Comparison of ENCODE assay signal across 8 mouse cellular contexts in genomic region chr1:134053207-134053606, GRCm38 (mm10). TPM values are rescaled to one million over a fixed set of nuclear protein-coding genes. Genes with fewer than 3 reads are reported as not detected.
A peak's percentile ranks its signal among the peaks of the same experiment; 100 is the strongest.
DNase-seq lines count a peak whose midpoint lies in the region; ATAC-seq and TF ChIP-seq lines count a peak whose summit lies in the region.

No protein-coding gene starts in this region.

- DNase-seq in ES-CJ7 (ENCODE audit: low read depth, low spot score), result peak; percentile 91
- peak; percentile 74 for DNase-seq in c-Kit-negative CD71-positive TER-119-positive erythroid progenitor cells, embryonic 14.5 days (ENCODE audit: low read depth, low spot score)
- peak; percentile 74 for DNase-seq in forebrain, embryonic 10.5 days (ENCODE audit: extremely low spot score, low spot score)
- DNase-seq in heart, postnatal 10 days, result peak; percentile 90 to 93
- peak; percentile 82 to 89 for DNase-seq in layer of hippocampus, adult 2 months (ENCODE audit: low spot score in 2 of 2)
- DNase-seq in retina, postnatal 1 day, result peak; percentile 88
- DNase-seq in thymus, postnatal 4 days, result peak; percentile 93

- H3K4me3 ChIP-seq in forebrain, embryonic 10.5 days, result no peak overlapping the region
- no peak overlapping the region for H3K4me3 ChIP-seq in layer of hippocampus, adult 2 months
- no peak overlapping the region for H3K4me3 ChIP-seq in lung, embryonic 16.5 days (ENCODE audit: low read length)

- peak; percentile 55; the same call in 1 of the 2 replicates for ATAC-seq in lung, embryonic 16.5 days (ENCODE audit: low read depth)

- peaks cover 17% of the 10 kb centered on the region for H3K4me1 ChIP-seq in forebrain, embryonic 10.5 days
- H3K4me1 ChIP-seq in lung, embryonic 16.5 days (replicated peaks; ENCODE audit: control insufficient read depth, insufficient read depth, low read length), result peaks cover 14% of the 10 kb centered on the region

- no peaks in the 10 kb centered on the region for H3K9me3 ChIP-seq in forebrain, embryonic 10.5 days
- H3K9me3 ChIP-seq in lung, embryonic 16.5 days (ENCODE audit: control insufficient read depth, low read length), result no peaks in the 10 kb centered on the region

- H3K9ac ChIP-seq in lung, embryonic 16.5 days (ENCODE audit: low read length), result no peak overlapping the region

- H3K4me2 ChIP-seq in lung, embryonic 16.5 days (ENCODE audit: low read depth, low read length), result no peak overlapping the region

- H3K27ac ChIP-seq in forebrain, embryonic 10.5 days, result peak overlapping the region; percentile 60
- peak overlapping the region; percentile 2; the same call in 1 of the 2 replicates for H3K27ac ChIP-seq in layer of hippocampus, adult 2 months
- H3K27ac ChIP-seq in lung, embryonic 16.5 days (ENCODE audit: low read length), result no peak overlapping the region

- H3K36me3 ChIP-seq in forebrain, embryonic 10.5 days (replicated peaks), result no peaks in the 10 kb centered on the region
- H3K36me3 ChIP-seq in lung, embryonic 16.5 days (ENCODE audit: control insufficient read depth, insufficient read depth, low read length), result no peaks in the 10 kb centered on the region

- TF ChIP-seq CTCF in layer of hippocampus, adult 2 months (conservative IDR thresholded peaks at IDR 0.05), result peak; percentile 96

- H3K27me3 ChIP-seq in forebrain, embryonic 10.5 days (ENCODE audit: poor library complexity, severe bottlenecking), result 0 out of 2 replicates have a peak, but pooled peaks cover 6% of the 10 kb centered on the region
- H3K27me3 ChIP-seq in lung, embryonic 16.5 days (ENCODE audit: control insufficient read depth, insufficient read depth, low read depth, low read length), result no peaks in the 10 kb centered on the region

- WGBS in forebrain, embryonic 10.5 days, result 8% methylated on average over 6 of the region's 6 CpGs
- WGBS in lung, embryonic 16.5 days, result 6% methylated on average over 6 of the region's 6 CpGs

- intact Hi-C loops in heart, postnatal 10 days (cut with DNase I), result loop anchor here (1.0 to 10.0 kb wide), 3 partner anchors 53 to 269 kb away; no protein-coding TSS in a partner anchor

RNA-seq across cellular contexts. Expression of gene Fmod, which starts 16.2 kb away (rescaled TPM):
- polyA plus RNA-seq in forebrain, embryonic 10.5 days (2016; fragmentation: Nextera tagmentation; extraction: Ambion mirVana), result 1.3 TPM in 2 replicates
- 10 to 100 TPM; 18.1 to 25.8 TPM for total RNA-seq in heart, postnatal 10 days (2021)
- 1 to 10 TPM; 6.0 to 7.4 TPM for total RNA-seq in layer of hippocampus, adult 2 months (2021)
- polyA plus RNA-seq in lung, embryonic 16.5 days (2015; fragmentation: Nextera tagmentation; extraction: Ambion mirVana), result 159 and 191 TPM in 2 replicates

RNA-seq across cellular contexts. Expression of gene Btg2, which starts 25.7 kb away (rescaled TPM):
- polyA plus RNA-seq in forebrain, embryonic 10.5 days (2016; fragmentation: Nextera tagmentation; extraction: Ambion mirVana), result 64.6 and 68.6 TPM in 2 replicates
- 10 to 100 TPM; 30.3 to 32.9 TPM for total RNA-seq in heart, postnatal 10 days (2021)
- 10 to 100 TPM; 17.2 to 22.0 TPM for total RNA-seq in layer of hippocampus, adult 2 months (2021)
- 130 and 135 TPM in 2 replicates for polyA plus RNA-seq in lung, embryonic 16.5 days (2015; fragmentation: Nextera tagmentation; extraction: Ambion mirVana)

RNA-seq across cellular contexts. Expression of gene Chit1, which starts 57.8 kb away (rescaled TPM):
- not detected in 2 replicates for polyA plus RNA-seq in forebrain, embryonic 10.5 days (2016; fragmentation: Nextera tagmentation; extraction: Ambion mirVana)
- not detected for total RNA-seq in heart, postnatal 10 days (2021)
- under 1 TPM in 1 of 2 experiments, not detected in 1; 0.20 TPM for total RNA-seq in layer of hippocampus, adult 2 months (2021)
- polyA plus RNA-seq in lung, embryonic 16.5 days (2015; fragmentation: Nextera tagmentation; extraction: Ambion mirVana), result 0.09 and 0.24 TPM in 2 replicates
